17 mouse cellular contexts compared by ENCODE assay signal in the genomic region with DNA sequence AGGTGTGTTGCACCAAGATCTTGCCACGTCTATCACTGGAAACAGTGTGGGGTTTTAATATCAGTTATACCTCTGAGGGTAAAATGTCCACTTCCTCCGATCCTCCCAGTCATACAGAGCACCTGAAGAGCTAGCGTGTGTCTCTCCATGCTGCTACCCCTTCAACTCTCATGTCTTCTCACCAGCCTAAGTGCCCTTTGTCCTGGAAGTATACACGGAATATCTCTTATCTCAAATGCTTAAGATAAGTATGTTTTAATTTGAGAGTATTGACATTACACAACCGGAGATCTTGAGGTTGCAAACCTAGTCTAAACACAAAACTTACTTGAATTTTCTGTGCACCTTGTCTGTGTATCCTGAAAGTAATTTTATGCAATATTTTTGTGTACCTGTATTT.
"Had no signal": no experiment of that assay in that cellular context is flagged by ENCODE, and none has a peak within 500 bp of the region (broad histone marks: within the 10 kb centered on the region; RNA-seq: fewer than 3 reads in every experiment).

No protein-coding gene starts in this region.

- H3K27ac ChIP-seq: liver, embryonic 15.5 days; lung, embryonic 15.5 days; macrophage; midbrain, embryonic 13.5 days; midbrain, embryonic 15.5 days; neural tube, embryonic 12.5 days had no signal

- H3K4me3 ChIP-seq: liver, embryonic 15.5 days; lung, embryonic 15.5 days; megakaryocyte, embryonic 14.5 days; midbrain, embryonic 13.5 days; midbrain, embryonic 15.5 days; neural tube, embryonic 12.5 days had no signal

- ATAC-seq: liver, postnatal 0 days; midbrain, embryonic 13.5 days; midbrain, embryonic 15.5 days had no signal

- H3K27me3 ChIP-seq: liver, embryonic 15.5 days; lung, embryonic 15.5 days; megakaryocyte, embryonic 14.5 days; midbrain, embryonic 13.5 days; midbrain, embryonic 15.5 days; neural tube, embryonic 12.5 days had no signal

- H3K36me3 ChIP-seq: liver, embryonic 15.5 days; lung, embryonic 15.5 days; midbrain, embryonic 13.5 days; midbrain, embryonic 15.5 days; neural tube, embryonic 12.5 days had no signal

- DNase-seq: liver, postnatal 0 days; lung, adult 2 months; lung, postnatal 10 days; lung, postnatal 36 days; right cerebral cortex, postnatal 14 days; spleen, adult 18-20 months; thymus, adult 18-20 months; thymus, postnatal 14 days; thymus, postnatal 36 days had no signal

- H3K9ac ChIP-seq: liver, embryonic 15.5 days; liver, postnatal 0 days; lung, embryonic 15.5 days; midbrain, embryonic 13.5 days; midbrain, embryonic 15.5 days; neural tube, embryonic 12.5 days had no signal

- H3K4me1 ChIP-seq: liver, embryonic 15.5 days had no signal

- H3K4me2 ChIP-seq: liver, embryonic 15.5 days; lung, embryonic 15.5 days; midbrain, embryonic 11.5 days; midbrain, embryonic 13.5 days; midbrain, embryonic 15.5 days; neural tube, embryonic 12.5 days had no signal

- H3K9me3 ChIP-seq: liver, embryonic 15.5 days; lung, embryonic 15.5 days; megakaryocyte, embryonic 14.5 days; midbrain, embryonic 13.5 days; midbrain, embryonic 15.5 days; neural tube, embryonic 12.5 days had no signal
